Comparison of ENCODE assay signal across 7 mouse cellular contexts in the genomic region with DNA sequence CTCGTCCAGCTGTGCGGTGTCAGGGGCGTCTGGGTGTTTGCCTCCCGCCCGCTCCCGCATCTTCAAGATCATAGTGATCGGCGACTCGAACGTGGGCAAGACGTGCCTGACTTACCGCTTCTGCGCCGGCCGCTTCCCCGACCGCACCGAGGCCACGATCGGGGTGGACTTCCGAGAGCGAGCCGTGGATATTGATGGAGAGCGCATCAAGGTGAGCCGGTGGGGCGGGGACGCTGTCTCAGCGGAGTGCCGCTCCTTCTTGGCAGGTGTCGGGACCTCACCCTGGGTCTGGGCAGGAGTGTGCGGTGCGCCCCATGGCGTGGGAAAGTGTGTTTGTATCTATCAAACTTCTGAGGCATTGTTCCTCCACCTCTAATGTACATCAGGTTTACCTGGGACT. TPM values are rescaled to one million over a fixed set of nuclear protein-coding genes. Genes with fewer than 3 reads are reported as not detected.
DNase-seq lines count a peak whose midpoint lies in the region; ATAC-seq and TF ChIP-seq lines count a peak whose summit lies in the region.

No protein-coding gene starts in this region.

- H3K27me3 ChIP-seq in spleen, adult 2 months (ENCODE audit: control insufficient read depth, insufficient read depth, low read length): no peaks in the 10 kb centered on the region
- no peaks in the 10 kb centered on the region for H3K27me3 ChIP-seq in forebrain, embryonic 12.5 days
- no peaks in the 10 kb centered on the region for H3K27me3 ChIP-seq in liver, embryonic 13.5 days

- peak overlapping the region; percentile 81 for H3K9ac ChIP-seq in forebrain, embryonic 12.5 days
- H3K9ac ChIP-seq in liver, embryonic 13.5 days: peak overlapping the region; percentile 85

- peak overlapping the region; percentile 82 for H3K4me2 ChIP-seq in forebrain, embryonic 12.5 days
- peak overlapping the region; percentile 90 for H3K4me2 ChIP-seq in liver, embryonic 13.5 days

- H3K36me3 ChIP-seq in spleen, adult 2 months (ENCODE audit: control insufficient read depth, insufficient read depth, low read length): no peaks in the 10 kb centered on the region
- no peaks in the 10 kb centered on the region for H3K36me3 ChIP-seq in forebrain, embryonic 12.5 days (replicated peaks)
- H3K36me3 ChIP-seq in liver, embryonic 13.5 days: no peaks in the 10 kb centered on the region; the same call in 1 of the 2 replicates

- peak; percentile 52 for ATAC-seq in forebrain, embryonic 12.5 days (ENCODE audit: low FRiP score)
- peak; percentile 11 for ATAC-seq in liver, embryonic 13.5 days (ENCODE audit: low read depth)

- TF ChIP-seq CTCF in spleen, adult 2 months (IDR thresholded peaks at IDR 0.05; ENCODE audit: extremely low read depth, insufficient read depth, insufficient read length, insufficient replicate concordance): no peak

- peak overlapping the region; percentile 97 for H3K27ac ChIP-seq in spleen, adult 2 months (ENCODE audit: insufficient read depth, low read length)
- peak overlapping the region; percentile 92 for H3K27ac ChIP-seq in forebrain, embryonic 12.5 days
- peak overlapping the region; percentile 87 for H3K27ac ChIP-seq in liver, embryonic 13.5 days

- TF ChIP-seq POLR2A in spleen, adult 2 months (IDR thresholded peaks at IDR 0.05; ENCODE audit: low read depth, low read length): no peak

- no peaks in the 10 kb centered on the region for H3K9me3 ChIP-seq in forebrain, embryonic 12.5 days
- no peaks in the 10 kb centered on the region for H3K9me3 ChIP-seq in liver, embryonic 13.5 days (replicated peaks)

- under 1% methylated on average over 33 of the region's 33 CpGs for WGBS in spleen, adult 2 months
- 0% methylated on average over 33 of the region's 33 CpGs for WGBS in forebrain, embryonic 12.5 days
- WGBS in liver, embryonic 13.5 days (ENCODE audit: insufficient replicate concordance): under 1% methylated on average over 33 of the region's 33 CpGs

- no peak for DNase-seq in spleen, adult 2 months (ENCODE audit: low read depth in 1 of 2, low spot score in 2 of 2)
- no peak for DNase-seq in spleen, adult 18-20 months
- no peak for DNase-seq in liver, embryonic 13.5 days
- no peak for DNase-seq in thymus, postnatal 10 days (ENCODE audit: low spot score in 2 of 2)
- DNase-seq in ovary, postnatal 36 days (ENCODE audit: low spot score): no peak
- no peak for DNase-seq in urinary bladder, adult 18-20 months (ENCODE audit: low spot score in 2 of 2)

- peak overlapping the region; percentile 87 for H3K4me3 ChIP-seq in spleen, adult 2 months (ENCODE audit: extremely low read depth, insufficient read depth, insufficient read length)
- peak overlapping the region; percentile 68 for H3K4me3 ChIP-seq in forebrain, embryonic 12.5 days (replicated peaks)
- peak overlapping the region; percentile 72 for H3K4me3 ChIP-seq in liver, embryonic 13.5 days (replicated peaks)

- H3K4me1 ChIP-seq in spleen, adult 2 months (ENCODE audit: control insufficient read depth, insufficient read depth, insufficient read length): peaks cover 7% of the 10 kb centered on the region; the same call in 1 of the 2 replicates
- peaks cover 25% of the 10 kb centered on the region for H3K4me1 ChIP-seq in forebrain, embryonic 12.5 days
- H3K4me1 ChIP-seq in liver, embryonic 13.5 days (replicated peaks): peaks cover 27% of the 10 kb centered on the region

RNA-seq across cellular contexts. Expression of gene Rab33b, which starts 0.7 kb away (rescaled TPM):
- polyA plus RNA-seq in spleen, adult 2 months (2012; rRNA removed): 6.9 and 13.3 TPM in 2 replicates
- 19.2 and 20.0 TPM in 2 replicates for polyA plus RNA-seq in forebrain, embryonic 12.5 days (2016; fragmentation: Nextera tagmentation; extraction: Ambion mirVana)
- polyA plus RNA-seq in liver, embryonic 13.5 days (2015; fragmentation: Nextera tagmentation; extraction: Ambion mirVana): 4.9 and 5.8 TPM in 2 replicates
